Mouse (Mus musculus) MEL (cell line): ENCODE results near the gene Vps11. TPM values are rescaled to one million over a fixed set of nuclear protein-coding genes. Genes with fewer than 3 reads are reported as not detected.
A peak's percentile ranks its signal among the peaks of the same experiment; 100 is the strongest.

Experiments
- DNase-seq: peaks from one replicate; pipeline ENCODE4 v3.0.0; 2011; ENCODE audit warnings: low read depth, low spot score
- H3K27ac ChIP-seq: 2 replicates; pipeline ENCODE4 v1.5.1; 2012; ENCODE audit warnings: low read depth, mild to moderate bottlenecking, control low read depth, low read length, moderate library complexity; ENCODE audit not compliant: control insufficient read depth
- H3K27me3 ChIP-seq, 2 experiments: fragments of 150-350 bp in 1 of 2; sonication (generic) in 1 of 2; 2 replicates each; pipeline ENCODE4 v1.6.1; 2012; ENCODE audit warnings: low read length in 2 of 2, mild to moderate bottlenecking in 2 of 2, improper control_type of control experiment in 1 of 2, moderate library complexity in 1 of 2; ENCODE audit not compliant: insufficient read depth in 2 of 2, control insufficient read depth in 1 of 2
- H3K36me3 ChIP-seq, 2 experiments: 2 replicates each; pipeline ENCODE4 v1.6.1; 2012 to 2014; ENCODE audit warnings: low read length in 2 of 2, improper control_type of control experiment in 1 of 2, inconsistent platforms in 1 of 2, mild to moderate bottlenecking in 1 of 2; ENCODE audit not compliant: insufficient read depth in 2 of 2, control insufficient read depth in 1 of 2
- H3K4me1 ChIP-seq, 2 experiments: fragments of 150-350 bp in 1 of 2; sonication (generic) in 1 of 2; 2 replicates each; pipeline ENCODE4 v1.6.1; 2012; ENCODE audit warnings: low read length in 2 of 2, improper control_type of control experiment in 1 of 2, mild to moderate bottlenecking in 1 of 2; ENCODE audit not compliant: insufficient read depth in 2 of 2, control insufficient read depth in 1 of 2
- H3K4me3 ChIP-seq, 2 experiments: fragments of 150-350 bp in 1 of 2; sonication (generic) in 1 of 2; 2 replicates each; pipeline ENCODE4 v1.5.1; 2012; ENCODE audit warnings: low read depth in 2 of 2, low read length in 2 of 2, mild to moderate bottlenecking in 2 of 2, moderate library complexity in 2 of 2, control low read depth in 1 of 2, improper control_type of control experiment in 1 of 2; ENCODE audit not compliant: control insufficient read depth in 1 of 2, insufficient read depth in 1 of 2
- H3K79me2 ChIP-seq: 2 replicates; pipeline ENCODE4 v1.6.1; 2012; ENCODE audit warnings: mild to moderate bottlenecking, low read length, moderate library complexity; ENCODE audit not compliant: control insufficient read depth, poor library complexity, insufficient read depth
- H3K9ac ChIP-seq: 2 replicates; pipeline ENCODE4 v1.6.1; 2012; ENCODE audit warnings: low read depth, mild to moderate bottlenecking, control low read depth, low read length, moderate library complexity; ENCODE audit not compliant: control insufficient read depth, poor library complexity, severe bottlenecking
- H3K9me3 ChIP-seq: fragments of 150-350 bp; sonication (generic); replicated peaks from 2 replicates; pipeline ENCODE4 v1.6.1; 2012; ENCODE audit warnings: mild to moderate bottlenecking, low read length, improper control_type of control experiment, moderate library complexity; ENCODE audit not compliant: insufficient read depth
- CHD1 ChIP-seq: IDR thresholded peaks from 2 replicates; pipeline ENCODE4 v1.6.1; 2012; ENCODE audit warnings: low read depth, mild to moderate bottlenecking, inconsistent platforms, low read length, improper control_type of control experiment
- CHD2 ChIP-seq: IDR thresholded peaks from 2 replicates; pipeline ENCODE4 v1.6.1; 2011; ENCODE audit warnings: low read length, improper control_type of control experiment
- CTCF ChIP-seq, 3 experiments: IDR thresholded peaks in 2 of 3; conservative IDR thresholded peaks in 1 of 3; 2 replicates each; pipeline ENCODE4 v1.5.1; 2011 to 2012; ENCODE audit warnings: low read length in 3 of 3, low read depth in 2 of 3, mild to moderate bottlenecking in 2 of 3, improper control_type of control experiment in 1 of 3, inconsistent platforms in 1 of 3, mixed read lengths in 1 of 3, moderate library complexity in 1 of 3; ENCODE audit not compliant: control insufficient read depth in 1 of 3, insufficient read depth in 1 of 3, poor library complexity in 1 of 3, severe bottlenecking in 1 of 3
- ELF1 ChIP-seq: IDR thresholded peaks from 2 replicates; pipeline ENCODE4 v1.6.1; 2014; ENCODE audit warnings: low read depth, mild to moderate bottlenecking, inconsistent platforms, low read length, improper control_type of control experiment, moderate library complexity
- EP300 ChIP-seq, 2 experiments: IDR thresholded peaks; 2 replicates each; pipeline ENCODE4 v1.6.1; 2011; ENCODE audit warnings: improper control_type of control experiment in 2 of 2, low read length in 2 of 2, low read depth in 1 of 2, mild to moderate bottlenecking in 1 of 2
- ETS1 ChIP-seq: IDR thresholded peaks from 2 replicates; pipeline ENCODE4 v1.6.1; 2012; ENCODE audit warnings: low read depth, mild to moderate bottlenecking, inconsistent platforms, low read length, improper control_type of control experiment, moderate library complexity
- GATA1 ChIP-seq: IDR thresholded peaks from 2 replicates; pipeline ENCODE4 v1.6.1; 2011; ENCODE audit warnings: low read depth, low read length, improper control_type of control experiment
- HCFC1 ChIP-seq: IDR thresholded peaks from 2 replicates; pipeline ENCODE4 v1.6.1; 2012; ENCODE audit warnings: low read depth, mild to moderate bottlenecking, inconsistent platforms, low read length, improper control_type of control experiment, moderate library complexity
- MXI1 ChIP-seq: IDR thresholded peaks from 2 replicates; pipeline ENCODE4 v1.6.1; 2011; ENCODE audit warnings: mild to moderate bottlenecking, low read depth, low read length, improper control_type of control experiment
- MYB ChIP-seq: IDR thresholded peaks from 2 replicates; pipeline ENCODE4 v1.6.1; 2011; ENCODE audit warnings: mild to moderate bottlenecking, low read depth, low read length, improper control_type of control experiment
- MYC ChIP-seq: IDR thresholded peaks from 2 replicates; pipeline ENCODE4 v1.6.1; 2011; ENCODE audit warnings: low read depth, mild to moderate bottlenecking, low read length, improper control_type of control experiment, moderate library complexity
- POLR2AphosphoS5 ChIP-seq: IDR thresholded peaks from 2 replicates; pipeline ENCODE4 v1.6.1; 2012; ENCODE audit warnings: low read depth, borderline replicate concordance, mild to moderate bottlenecking, inconsistent platforms, low read length, moderate library complexity, mixed read lengths
- RCOR1 ChIP-seq: IDR thresholded peaks from 2 replicates; pipeline ENCODE4 v1.6.1; 2012; ENCODE audit warnings: low read depth, mild to moderate bottlenecking, inconsistent platforms, low read length, improper control_type of control experiment
- SMC3 ChIP-seq: IDR thresholded peaks from 2 replicates; pipeline ENCODE4 v1.6.1; 2011; ENCODE audit warnings: low read depth, low read length, improper control_type of control experiment
- TCF12 ChIP-seq: IDR thresholded peaks from 2 replicates; pipeline ENCODE4 v1.6.1; 2014; ENCODE audit warnings: low read depth, mild to moderate bottlenecking, inconsistent platforms, low read length, improper control_type of control experiment, moderate library complexity
- ZC3H11A ChIP-seq: IDR thresholded peaks from 2 replicates; pipeline ENCODE4 v1.6.1; 2012; ENCODE audit warnings: low read depth, mild to moderate bottlenecking, inconsistent platforms, low read length, improper control_type of control experiment
- polyA plus RNA-seq, 2 experiments: library from polyadenylated mRNA; stranded (reverse) in 1 of 2; unstranded in 1 of 2; fragments of >175 nt in 1 of 2; fragments of >200 nt in 1 of 2; gene quantifications; 2 replicates each; pipeline versions ENCODE4 v1.2.1 to v1.2.4; 2012; ENCODE audit warnings: low replicate concordance in 2 of 2, low read depth in 1 of 2; ENCODE audit not compliant: insufficient read length in 2 of 2, insufficient read depth in 1 of 2, missing spikeins in 1 of 2
- total RNA-seq: library from RNA; depleted of rRNA; stranded (reverse); fragments of 300-350 nt; gene quantifications from 2 replicates; pipeline ENCODE4 v1.2.3, GENCODE M21; 2012

Vps11 gene
- total and polyA plus RNA-seq, 3 experiments = 18.6 to 27.1 TPM; not detected in 1

- Histone ChIP-seq H3K27me3 (no peaks in the 10 kb centered on the region), H3K4me3 (no peak overlapping the region), H3K9ac (no peak overlapping the region), H3K36me3 (peaks cover 0 to 19% of the 10 kb centered on the region in 2 experiments; a peak in 2 of 4 replicates), H3K4me1 (no peaks in the 10 kb centered on the region), H3K9me3 (no peaks in the 10 kb centered on the region), H3K79me2 (no peaks in the 10 kb centered on the region), H3K27ac (no peak overlapping the region)
- no peak for DNase-seq
- no peak for TF ChIP-seq MYB
- no peak for TF ChIP-seq GATA1
- TF ChIP-seq TCF12 = no peak
- TF ChIP-seq MYC = no peak
- no peak for TF ChIP-seq ETS1
- TF ChIP-seq, all 39 proteins: peak for 0
Observed at GRCm38 (mm10) chr9:44352337-44352736, 9.1 kb downstream of the Vps11 start.

GRCm38 (mm10) chr9:44351396-44351795 lies 10.1 kb downstream of the Vps11 start:
- Histone ChIP-seq H3K79me2 (no peaks in the 10 kb centered on the region), H3K36me3 (peaks cover 0 to 19% of the 10 kb centered on the region in 2 experiments; a peak in 2 of 4 replicates), H3K9me3 (no peaks in the 10 kb centered on the region), H3K4me1 (no peaks in the 10 kb centered on the region), H3K4me3 (no peak overlapping the region), H3K9ac (no peak overlapping the region), H3K27ac (no peak overlapping the region), H3K27me3 (no peaks in the 10 kb centered on the region)
- TF ChIP-seq ELF1 (no peak), ETS1 (no peak), POLR2AphosphoS5 (no peak), CHD2 (no peak), CHD1 (no peak), MXI1 (no peak), EP300 (IDR thresholded peaks at IDR 0.05; ENCODE audit: low read depth in 1 of 2, low read length in 2 of 2) (no peak), RCOR1 (no peak), HCFC1 (no peak)
- DNase-seq = no peak

DNA sequence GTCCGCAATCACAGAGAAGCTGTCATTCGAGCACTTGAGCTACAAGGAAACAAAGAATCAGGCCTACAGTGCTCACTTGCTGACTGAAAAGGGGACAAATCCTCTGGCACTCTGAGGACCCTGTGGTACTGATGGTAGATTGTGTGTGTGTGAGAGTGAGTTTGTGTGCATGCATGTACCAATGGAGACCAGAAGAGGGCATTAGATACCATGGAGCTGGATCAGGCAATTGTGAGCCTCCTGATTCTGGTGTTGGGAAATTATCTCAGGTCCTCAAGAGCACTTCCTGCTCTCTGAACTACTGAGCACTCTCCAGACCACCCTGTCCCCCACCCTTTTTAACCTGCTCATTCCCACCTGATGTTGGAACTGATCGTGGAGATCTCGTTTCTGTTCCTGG lies 12.9 kb downstream of the Vps11 start:
- Histone ChIP-seq H3K4me1 (0 out of 4 replicates have a peak, but pooled peaks cover 0 to 4% of the 10 kb centered on the region in 2 experiments), H3K36me3 (peaks cover 6 to 10% of the 10 kb centered on the region in 2 experiments)
- TF ChIP-seq SMC3 (peak; percentile 12; the same call in 1 of the 2 replicates), CTCF (IDR thresholded peaks at IDR 0.05 in 2 of 3, conservative IDR thresholded peaks at IDR 0.05 in 1 of 3; ENCODE audit: control insufficient read depth in 1 of 3, insufficient read depth in 1 of 3, low read depth in 2 of 3, low read length in 3 of 3, poor library complexity in 1 of 3, severe bottlenecking in 1 of 3) (peak in 2 of 3 experiments; percentile 34 to 36; a peak in 3 of 6 replicates), ZC3H11A (no peak)
- TF ChIP-seq, all 39 proteins: peak for 2
- Histone ChIP-seq H3K79me2 (no peaks in the 10 kb centered on the region; the same call in 1 of the 2 replicates), H3K9me3 (no peaks in the 10 kb centered on the region), H3K4me3 (no peak overlapping the region), H3K9ac (no peak overlapping the region), H3K27ac (no peak overlapping the region), H3K27me3 (no peaks in the 10 kb centered on the region)
- DNase-seq = peak; percentile 52
